Mouse (Mus musculus) mouse embryonic stem cell (cell line): ENCODE data around the gene Arf3.
"Not testable (repeated sequence)": the region's sequence is repeated elsewhere in the genome, so short reads cannot be mapped to it uniquely, and the experiment has no call there.

Experiments
- in situ Hi-C, 2 experiments: fragments of 300-500 bp; cut with MboI; formaldehyde crosslinking; loops; 1 replicate in 1 of 2; 3 replicates in 1 of 2; pipeline ENCODE4 v1.14.3; 2019 to 2020; ENCODE audit warnings: low sequenced_read_pairs in 2 of 2, low pct_unique_long_range_greater_than_20kb in 1 of 2, mixed read lengths in 1 of 2; ENCODE audit not compliant: unreplicated experiment in 1 of 2

Gene Arf3

DNA sequence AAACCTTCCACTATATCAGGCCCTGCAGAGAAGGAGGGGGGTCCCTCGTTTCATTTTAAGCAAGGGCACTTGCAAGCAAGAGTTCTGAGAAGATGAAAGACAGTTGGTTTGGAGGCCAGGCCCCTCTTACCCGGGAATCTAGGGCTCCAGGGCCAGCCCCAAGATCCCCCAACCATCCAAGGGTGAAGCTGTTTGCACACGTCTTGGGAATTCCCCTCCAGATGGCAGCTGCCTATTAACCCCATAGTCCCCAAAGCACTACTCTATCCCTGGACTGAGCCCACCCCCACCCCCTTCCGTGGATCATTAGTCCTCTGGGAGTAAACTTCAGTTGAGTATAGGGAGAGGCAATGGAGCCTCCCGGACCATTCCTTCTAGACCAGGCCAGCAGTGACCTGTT, 12.5 kb upstream of the Arf3 start:
- in situ Hi-C loops: loop anchor here in 1 of 2 experiments (25.0 kb wide), 1 partner anchor 763 kb away; the partner anchor contains the start of gene Col2a1

GRCm38 (mm10) chr15:98774096-98774495, 11.1 kb upstream of the Arf3 start:
- in situ Hi-C loops: no loop called here

DNA sequence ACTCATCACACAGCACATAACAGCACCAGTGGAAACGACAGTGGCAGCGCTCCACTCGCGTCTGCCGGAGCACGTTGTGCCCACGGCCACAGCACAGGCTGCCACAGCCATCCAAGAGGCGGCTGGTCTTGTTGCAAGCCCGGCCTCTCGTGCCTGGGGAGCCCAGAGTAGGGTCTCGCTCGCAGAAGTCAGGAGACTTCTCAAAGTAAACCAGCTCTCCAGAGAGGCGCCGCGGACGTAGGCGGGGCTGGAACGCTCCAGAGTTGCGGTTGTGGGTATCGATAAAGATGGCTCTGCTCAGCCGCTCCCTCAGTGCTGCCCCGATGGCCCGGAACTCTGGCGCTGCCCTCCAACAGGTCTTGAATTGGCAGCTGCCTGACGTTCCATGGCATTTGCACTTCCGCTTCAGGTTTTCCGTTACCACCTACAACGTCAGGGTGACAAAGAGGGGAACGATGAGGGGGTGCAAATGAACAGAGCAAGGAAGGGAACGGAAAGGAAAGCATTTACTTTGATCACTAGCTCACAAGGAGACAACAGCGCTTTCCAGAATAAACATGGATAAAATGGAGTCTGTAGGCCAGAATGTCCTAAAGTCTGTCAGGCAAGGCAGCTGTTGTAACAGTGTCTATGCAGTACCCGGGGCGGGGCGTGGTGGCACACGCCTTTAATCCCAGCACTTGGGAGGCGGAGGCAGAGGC, 9.6 kb upstream of the Arf3 start:
- in situ Hi-C loops: no loop called here

DNA sequence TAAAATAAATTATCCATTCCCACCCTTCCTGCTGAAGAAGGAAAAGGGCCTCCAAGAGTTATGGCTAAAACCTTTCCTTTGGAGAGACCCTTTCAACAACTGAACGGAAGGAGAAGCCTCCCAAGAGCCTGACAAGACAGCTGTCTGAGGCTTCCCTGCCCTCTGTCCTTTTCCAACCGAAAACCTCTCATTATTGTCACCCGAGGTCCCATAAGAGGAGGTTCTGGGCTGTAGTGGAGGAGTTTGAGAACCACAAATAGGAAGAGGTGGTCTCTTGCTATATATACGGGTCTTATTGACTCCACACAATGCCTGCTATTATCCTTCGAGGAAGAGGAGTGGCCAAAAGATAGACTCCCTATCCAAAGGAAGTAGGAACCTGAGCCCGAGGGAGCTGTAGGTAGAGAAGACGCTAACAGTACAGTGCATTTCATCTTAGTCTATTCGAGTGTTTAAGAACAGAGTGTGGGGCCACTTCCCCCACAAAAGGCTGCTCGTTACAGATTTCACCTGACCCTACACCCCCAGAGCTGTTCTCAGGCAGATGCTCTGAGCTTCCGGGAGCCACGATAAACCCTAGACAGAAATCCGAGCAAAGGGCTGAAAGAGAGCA, 8.9 kb upstream of the Arf3 start:
- in situ Hi-C loops: no loop called here

DNA sequence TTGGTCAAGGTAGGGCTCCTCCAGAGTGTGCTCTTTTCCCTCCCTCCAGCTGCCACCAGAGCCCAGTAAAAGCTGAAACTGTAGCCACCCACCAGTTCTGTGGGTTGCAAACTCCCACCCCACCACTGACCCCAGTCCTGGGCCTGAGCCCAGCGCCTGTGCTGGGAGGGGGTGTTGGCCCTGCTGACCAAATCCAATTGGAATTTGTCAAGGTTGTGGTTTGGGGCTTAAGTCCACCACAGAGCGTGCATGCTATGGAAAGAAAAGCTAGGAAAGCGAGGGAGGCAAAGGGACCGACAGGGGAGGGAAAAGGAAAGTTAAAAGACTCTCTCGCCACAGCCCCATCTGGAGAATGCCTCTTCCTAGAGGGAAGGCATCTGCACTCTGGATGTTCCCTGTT, 5.2 kb upstream of the Arf3 start:
- in situ Hi-C loops: no loop called here

DNA sequence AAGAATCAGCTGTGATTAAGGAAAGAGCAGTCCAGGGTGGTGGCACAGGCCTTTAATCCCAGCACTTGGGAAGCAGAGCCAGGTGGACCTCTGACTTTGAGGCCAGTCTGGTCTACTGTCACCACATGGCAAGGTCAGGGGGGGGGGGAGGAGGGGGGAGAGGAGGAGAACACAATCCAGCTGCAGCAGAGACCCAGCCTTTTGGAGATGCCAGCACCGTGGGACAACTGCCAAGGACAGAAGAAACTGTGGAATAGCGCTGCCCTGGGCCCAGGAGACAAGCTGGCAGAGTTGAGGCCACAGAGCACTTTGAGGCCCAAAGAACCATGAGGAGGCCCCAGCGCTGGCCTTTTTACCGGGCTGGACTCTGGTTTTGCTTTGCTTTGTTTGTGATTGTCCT, 2.9 kb upstream of the Arf3 start:
- in situ Hi-C loops: no loop called here

GRCm38 (mm10) chr15:98762201-98762621, 803 bp downstream of the Arf3 start:
- in situ Hi-C loops: no loop called here

DNA sequence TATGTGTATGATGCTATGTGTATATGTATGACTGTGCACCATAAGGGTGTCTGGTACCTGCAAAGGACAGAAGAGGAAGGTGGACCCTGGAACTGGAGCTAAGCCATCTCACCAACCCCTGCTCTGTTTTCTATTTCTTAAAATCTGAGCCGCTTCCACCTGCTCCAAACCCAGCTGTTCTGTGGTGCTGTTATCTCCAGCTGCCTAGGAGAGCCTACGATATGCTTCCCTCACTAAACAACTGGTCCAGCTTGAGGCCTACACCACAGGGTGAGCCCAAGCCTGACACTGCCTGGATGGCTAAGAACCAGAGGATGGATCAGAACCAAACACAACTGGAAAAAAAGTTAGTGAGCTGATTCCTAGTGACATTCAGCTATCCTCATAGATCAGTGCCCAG, 8.9 kb downstream of the Arf3 start:
- in situ Hi-C loops: no loop called here

GRCm38 (mm10) chr15:98753021-98753423, 10.0 kb downstream of the Arf3 start:
- in situ Hi-C loops: no loop called here

DNA sequence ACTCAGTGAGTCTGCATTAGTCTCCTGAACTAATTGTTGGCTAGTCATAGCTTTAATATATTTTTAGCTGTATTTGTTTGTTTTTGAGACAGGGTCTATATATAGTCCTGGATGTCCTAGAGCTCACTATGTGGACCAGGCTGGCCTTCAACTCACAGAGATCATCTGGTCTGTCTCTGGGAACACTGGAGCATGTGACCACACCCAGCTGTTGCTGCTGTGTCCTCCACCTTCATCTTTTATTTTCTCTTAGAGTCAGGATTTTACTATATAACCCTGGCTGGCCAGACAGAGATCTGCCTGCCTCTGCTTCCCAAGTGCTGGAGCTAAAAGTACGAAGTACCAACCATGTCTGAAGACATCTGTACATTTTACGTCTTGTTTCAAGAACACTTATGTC, 13.9 kb downstream of the Arf3 start:
- in situ Hi-C loops: no loop called here

GRCm38 (mm10) chr15:98747296-98747695, 15.7 kb downstream of the Arf3 start:
- in situ Hi-C loops: no loop called here

DNA sequence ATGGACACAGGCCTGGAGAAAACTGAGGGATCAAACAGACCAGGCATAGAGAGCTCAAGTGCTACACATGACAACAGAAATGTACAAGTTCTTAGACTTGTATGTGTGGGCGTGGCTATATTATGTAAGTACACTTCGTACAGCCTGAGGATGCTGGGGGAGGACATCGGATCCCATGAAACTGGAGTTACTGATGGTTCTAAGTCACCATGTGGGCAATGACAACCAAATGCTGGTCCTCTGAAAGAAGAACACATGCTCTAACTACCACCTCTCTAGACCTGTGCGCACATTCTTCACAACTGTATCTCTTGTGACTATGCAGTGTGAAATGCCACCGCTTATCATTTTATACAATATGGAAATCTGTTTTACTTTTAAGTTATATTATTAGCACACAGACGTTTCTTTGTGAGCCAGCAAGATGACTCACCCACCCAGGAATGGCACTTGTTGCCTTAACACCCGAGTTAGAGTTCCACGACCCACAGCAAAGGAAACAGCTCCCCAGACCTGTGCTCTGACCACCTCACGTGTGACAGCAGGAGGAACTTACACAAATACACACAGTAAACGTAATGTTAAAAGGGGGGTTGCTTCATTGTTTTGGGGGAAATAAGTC, 16.6 kb downstream of the Arf3 start:
- in situ Hi-C loops: no loop called here

- in situ Hi-C loops: not testable (repeated sequence)
Measured at GRCm38 (mm10) chr15:98743863-98744262, 19.2 kb downstream of the Arf3 start.

GRCm38 (mm10) chr15:98742766-98743428, 20.1 kb downstream of the Arf3 start:
- in situ Hi-C loops: no loop called here

- in situ Hi-C loops: no loop called here
Measured at GRCm38 (mm10) chr15:98740219-98740618, 22.8 kb downstream of the Arf3 start.

- in situ Hi-C loops: no loop called here
Measured at GRCm38 (mm10) chr15:98738796-98739195, 24.2 kb downstream of the Arf3 start.

DNA sequence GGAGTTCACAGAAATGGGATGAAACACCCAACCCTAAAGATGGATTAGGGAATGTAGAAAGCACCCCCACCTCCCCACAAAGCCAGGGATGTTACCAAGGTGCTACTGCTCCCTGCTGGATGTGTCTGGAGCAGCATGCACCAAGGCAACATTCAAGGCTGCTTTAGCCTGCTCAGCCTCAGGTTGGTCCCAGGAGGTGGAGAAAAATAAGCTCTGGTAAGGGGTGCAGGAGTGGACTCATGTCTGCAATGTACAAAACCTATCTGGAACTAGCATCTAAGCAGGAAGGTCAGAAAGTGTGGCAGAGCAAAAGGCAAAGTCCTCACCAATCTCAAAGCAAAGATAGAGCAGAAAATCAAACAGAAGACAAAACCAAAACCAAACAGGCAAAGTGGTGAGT, 25.1 kb downstream of the Arf3 start:
- in situ Hi-C loops: no loop called here

GRCm38 (mm10) chr15:98736521-98736920, 26.5 kb downstream of the Arf3 start:
- in situ Hi-C loops: no loop called here

DNA sequence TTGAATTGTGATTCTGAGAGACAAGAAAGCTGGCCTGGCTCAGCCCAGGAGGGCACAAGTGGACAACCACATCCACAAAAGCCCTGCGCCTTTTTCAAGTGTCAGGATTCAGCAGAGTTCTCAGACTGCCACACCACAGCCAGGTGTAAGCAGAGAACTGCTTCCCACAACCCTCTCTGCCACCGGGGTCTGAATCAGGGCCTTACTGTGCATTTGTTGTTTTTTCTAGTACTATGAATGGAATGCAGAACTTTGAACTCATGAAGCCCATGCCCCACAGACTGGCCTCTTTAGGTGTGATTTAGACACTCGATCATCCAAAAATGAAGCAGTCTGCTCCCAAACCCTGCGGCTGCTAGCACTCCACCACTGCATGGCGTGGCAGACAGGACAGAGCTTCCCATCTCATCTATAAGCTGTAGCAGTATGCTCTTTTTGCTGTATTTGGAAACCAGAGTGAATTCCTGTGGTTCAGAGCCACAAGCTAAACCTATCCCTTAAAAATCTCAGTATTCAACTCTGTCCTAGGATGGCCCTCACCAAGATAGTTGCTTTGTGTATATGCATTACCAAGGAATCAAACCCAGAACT, 28.9 kb downstream of the Arf3 start:
- in situ Hi-C loops: no loop called here
